Mouse (Mus musculus): ENCODE results near the gene Tmem136. TPM values are rescaled to one million over a fixed set of nuclear protein-coding genes. Genes with fewer than 3 reads are reported as not detected.

Tmem136 gene
- total RNA-seq, 4 experiments from 2014 or later = 6.6 to 15.3 (median 11.1) TPM

DNA sequence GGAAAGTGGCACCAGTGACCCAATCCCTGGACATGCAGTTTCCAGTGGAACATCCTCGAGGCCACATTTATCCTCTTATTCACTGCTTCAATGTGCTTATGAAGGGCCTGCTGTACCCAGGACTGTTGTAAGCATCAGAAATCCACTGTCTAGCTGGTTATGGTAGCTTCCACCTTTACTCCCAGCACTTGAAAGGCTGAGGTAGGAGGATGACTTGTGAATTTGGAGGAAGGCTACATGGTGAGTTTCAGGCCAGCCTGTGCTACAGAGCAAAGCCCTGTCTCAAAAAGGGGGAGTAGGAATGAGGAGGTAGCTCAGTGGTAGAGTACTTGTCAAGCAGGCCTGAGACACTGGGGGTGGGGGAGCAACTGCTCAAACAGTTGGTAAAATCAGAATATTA is 8.3 kb downstream of the Tmem136 start:
- no peak for DNase-seq

GRCm38 (mm10) chr9:43107555-43107954 is 8.8 kb downstream of the Tmem136 start:
- DNase-seq = no peak

GRCm38 (mm10) chr9:43107187-43107517 is 9.2 kb downstream of the Tmem136 start, which contains the start of gene Arhgef12:
Gene Arhgef12, minus strand, starts transcription at chr9:43107239.
- no peak for DNase-seq

DNA sequence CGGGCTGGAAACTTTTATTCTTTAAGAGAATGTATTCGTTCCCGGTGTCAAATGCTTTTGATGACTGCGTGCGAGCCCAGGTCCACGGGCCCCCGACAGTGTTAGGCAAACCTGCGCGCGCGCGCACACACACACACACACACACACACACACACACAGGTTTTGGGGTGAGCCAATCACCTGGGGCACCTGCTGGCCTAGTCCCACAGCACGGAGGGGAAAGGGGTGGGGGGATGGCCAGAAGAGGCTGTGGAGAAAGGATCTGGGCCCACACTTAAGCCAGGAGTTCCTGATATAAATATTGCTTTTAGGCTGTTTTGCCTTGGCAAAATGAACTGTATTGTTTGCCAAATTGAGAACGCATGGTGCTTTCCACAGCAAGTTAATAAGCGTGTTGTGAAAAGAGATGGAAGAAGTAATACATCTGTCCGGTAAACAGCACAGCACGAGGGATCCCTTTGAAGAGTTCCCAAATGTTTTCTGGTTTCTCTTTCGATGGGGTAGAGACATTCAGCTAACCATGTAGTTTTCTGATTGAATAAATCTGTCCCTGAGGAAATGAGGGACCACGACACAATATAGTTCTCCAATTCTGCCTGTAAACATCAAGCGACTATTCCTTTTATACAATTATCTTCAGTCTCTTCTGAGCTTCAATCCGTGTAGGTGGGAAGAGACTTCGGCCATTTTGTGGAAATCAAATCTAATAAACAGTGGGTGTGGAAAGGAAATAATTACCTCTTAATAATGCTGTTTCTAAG is 9.8 kb downstream of the Tmem136 start:
- DNase-seq = no peak

- DNase-seq = peak; percentile 90
Observed at GRCm38 (mm10) chr9:43105664-43106361, 10.6 kb downstream of the Tmem136 start.

DNA sequence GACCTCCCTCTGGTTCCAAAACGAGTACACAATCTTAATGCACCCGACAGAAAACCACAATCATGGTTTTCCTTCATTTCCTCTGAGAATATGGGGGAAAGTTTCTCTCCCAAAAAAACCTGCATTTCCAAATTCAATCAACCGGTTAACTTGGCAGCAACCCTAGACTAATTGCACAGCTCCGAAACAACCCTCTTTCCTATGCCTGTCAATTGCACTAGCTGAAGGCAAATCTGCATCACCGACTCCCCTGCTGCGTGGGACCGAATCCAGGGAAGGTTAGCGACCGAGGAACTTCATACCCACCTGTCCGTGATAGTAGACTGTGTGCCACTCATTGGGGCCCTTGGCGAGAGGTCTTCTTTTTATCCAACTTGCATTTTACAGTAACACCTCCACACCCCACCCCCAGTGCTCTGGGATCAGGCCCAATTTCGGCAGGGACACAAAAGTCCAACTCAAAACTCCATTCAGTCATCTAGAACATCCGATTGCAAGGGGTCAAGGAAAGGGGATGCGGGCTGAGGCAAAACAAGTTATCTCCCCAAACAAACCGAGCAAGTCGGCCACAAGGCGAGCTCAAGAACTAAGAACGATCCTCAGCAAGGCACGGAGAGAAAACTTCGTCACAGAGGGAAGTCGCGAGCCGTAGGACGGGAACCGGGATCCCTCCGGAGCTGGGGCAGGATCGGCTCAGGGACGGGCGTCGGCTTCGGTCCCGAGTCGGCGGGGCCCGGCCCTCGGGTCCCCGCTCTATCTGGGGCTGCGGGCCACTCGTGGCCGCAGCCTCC is 11.3 kb downstream of the Tmem136 start:
- DNase-seq = peak; percentile 58

DNA sequence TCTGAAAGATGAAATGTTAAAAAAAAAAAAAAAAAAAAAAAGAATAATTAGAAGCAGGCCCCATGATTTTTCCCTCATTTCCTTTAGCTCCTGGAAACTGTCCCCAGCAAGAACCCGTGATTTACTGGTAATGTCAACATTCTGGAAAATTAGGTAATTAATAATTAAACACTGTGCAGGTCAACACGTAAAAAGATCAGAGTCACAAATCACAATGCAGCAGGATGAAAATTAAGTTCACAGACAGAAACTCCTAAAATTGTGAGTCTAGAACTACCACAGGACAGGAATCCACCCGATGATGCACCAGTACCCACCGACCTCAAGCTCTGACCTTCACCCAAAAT is 11.9 kb downstream of the Tmem136 start:
- DNase-seq = no peak

- no peak for DNase-seq
Observed at GRCm38 (mm10) chr9:43103675-43104299, 12.6 kb downstream of the Tmem136 start.

GRCm38 (mm10) chr9:43102931-43103330 is 13.4 kb downstream of the Tmem136 start:
- no peak for DNase-seq

- no peak for DNase-seq
Observed at GRCm38 (mm10) chr9:43101936-43102595, 14.3 kb downstream of the Tmem136 start.

GRCm38 (mm10) chr9:43098922-43099321 is 17.4 kb downstream of the Tmem136 start:
- DNase-seq = no peak

DNA sequence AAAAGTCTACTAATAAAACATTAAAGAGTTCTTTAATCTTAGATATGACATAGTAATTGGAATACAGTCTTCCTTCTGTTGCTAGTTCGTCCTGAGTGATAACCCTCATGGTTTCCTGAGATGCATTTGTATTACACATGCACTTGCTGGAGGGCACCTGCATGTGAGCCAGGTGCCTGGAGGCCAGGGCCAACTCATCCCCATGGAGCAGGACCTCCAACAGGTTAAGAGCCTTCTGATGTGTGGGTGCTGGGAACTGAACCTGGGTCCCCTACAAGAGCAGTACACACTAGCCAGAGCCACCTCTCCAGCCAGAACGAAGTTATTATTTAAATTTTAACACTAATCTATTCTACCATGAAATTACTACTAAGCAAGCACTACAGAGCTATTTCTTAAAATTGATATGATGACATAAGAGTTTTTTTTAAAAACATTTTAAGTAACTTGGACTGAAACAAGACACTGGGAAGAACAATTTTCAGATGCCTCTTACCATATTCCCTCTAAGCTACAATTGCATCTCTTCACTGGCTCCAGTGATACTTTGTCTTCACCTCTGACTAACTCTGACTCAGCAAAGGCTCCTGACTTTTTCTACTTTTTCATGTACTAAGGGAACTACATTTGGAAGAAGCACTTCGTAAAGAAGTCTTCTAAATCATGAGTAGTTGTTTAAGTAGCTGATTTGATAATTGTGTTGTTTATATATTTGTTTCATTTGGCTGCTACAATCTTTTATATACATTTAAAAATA is 18.4 kb downstream of the Tmem136 start:
- DNase-seq = no peak

DNA sequence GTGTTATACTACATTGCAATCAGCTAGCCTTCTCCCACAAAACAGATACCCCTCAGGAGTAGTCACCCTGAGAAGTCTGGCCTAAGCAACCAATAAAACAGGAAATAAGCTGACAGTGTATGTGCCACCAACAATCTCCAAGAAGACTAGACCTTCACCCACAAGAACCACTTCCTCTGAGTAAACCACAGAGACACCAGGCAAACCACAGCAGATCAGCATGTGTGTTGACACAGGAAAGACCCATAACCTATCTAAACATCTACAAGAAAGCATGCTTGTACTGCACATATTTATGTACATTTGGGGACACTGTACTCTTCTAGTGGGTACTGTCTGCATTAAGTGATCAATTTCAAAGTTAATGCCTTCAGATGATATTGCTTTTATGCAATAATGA is 20.0 kb downstream of the Tmem136 start:
- DNase-seq = no peak

DNA sequence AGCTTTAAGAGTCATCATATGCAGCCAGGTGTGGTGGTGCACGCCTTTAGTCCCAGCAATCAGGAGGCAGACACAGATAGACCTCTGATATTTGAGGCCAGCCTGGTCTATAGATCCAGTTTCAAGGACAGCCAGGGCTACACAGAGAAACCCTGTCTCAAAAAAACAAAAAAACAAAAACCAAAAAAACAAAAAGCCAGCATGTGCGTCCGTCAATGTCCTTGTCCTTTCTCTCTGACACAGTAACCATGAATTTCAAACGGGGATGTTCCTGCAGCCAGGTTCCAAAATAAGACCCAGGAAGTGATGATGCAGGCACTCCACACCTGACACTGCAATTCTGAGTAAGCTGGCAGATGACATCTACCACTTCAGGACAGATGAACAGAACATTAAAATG is 21.5 kb downstream of the Tmem136 start:
- no peak for DNase-seq

DNA sequence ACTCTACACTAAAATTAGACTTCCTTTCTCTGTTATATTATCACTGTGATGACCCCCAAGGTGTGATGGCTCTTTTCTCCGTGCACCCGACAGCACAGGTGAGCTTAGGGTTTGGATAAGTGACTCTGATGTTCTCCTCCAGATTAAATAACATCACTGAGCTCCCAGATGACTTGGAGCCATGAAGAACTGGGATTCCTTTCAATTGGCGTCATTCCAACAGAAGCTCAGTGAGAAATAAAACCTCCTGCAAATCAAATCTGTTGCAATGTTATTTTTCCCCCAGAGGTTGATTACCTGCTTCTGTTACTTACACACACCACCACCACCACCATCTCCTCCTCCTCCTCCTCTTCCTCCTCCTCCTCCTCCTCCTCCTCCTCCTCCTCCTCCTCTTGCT is 22.6 kb downstream of the Tmem136 start:
- DNase-seq = no peak

DNA sequence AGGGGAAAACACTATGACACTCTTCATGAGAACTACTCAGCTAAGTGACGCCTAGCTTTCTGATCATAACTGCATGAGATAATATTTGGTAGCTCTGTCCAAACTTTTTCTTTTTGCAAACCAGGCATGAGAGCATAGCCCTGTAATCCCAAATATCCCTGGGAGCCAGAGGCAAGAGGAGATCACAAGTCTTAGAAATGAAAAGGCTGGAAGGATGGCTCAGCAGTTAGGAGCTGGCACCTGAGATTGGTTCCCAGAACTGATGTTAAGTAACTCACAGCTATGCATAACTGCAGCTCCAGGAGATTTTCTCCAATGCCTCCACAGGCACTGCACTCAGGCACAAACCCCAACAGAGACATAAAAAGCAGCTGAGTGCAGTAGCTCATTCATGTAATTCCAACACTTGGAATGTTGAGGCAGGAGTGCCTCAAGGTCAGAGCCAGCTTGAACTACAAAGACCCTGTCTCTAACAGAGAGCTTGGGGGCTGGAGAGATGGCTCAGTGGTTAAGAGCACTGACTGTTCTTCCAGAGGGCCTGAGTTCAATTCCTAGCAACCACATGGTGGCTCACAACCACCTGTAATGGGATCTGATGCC is 30.6 kb downstream of the Tmem136 start:
- DNase-seq = no peak

- no peak for DNase-seq
Observed at GRCm38 (mm10) chr9:43084496-43085362, 31.6 kb downstream of the Tmem136 start.

- DNase-seq = no peak
Observed at GRCm38 (mm10) chr9:43083441-43084055, 32.8 kb downstream of the Tmem136 start.

DNA sequence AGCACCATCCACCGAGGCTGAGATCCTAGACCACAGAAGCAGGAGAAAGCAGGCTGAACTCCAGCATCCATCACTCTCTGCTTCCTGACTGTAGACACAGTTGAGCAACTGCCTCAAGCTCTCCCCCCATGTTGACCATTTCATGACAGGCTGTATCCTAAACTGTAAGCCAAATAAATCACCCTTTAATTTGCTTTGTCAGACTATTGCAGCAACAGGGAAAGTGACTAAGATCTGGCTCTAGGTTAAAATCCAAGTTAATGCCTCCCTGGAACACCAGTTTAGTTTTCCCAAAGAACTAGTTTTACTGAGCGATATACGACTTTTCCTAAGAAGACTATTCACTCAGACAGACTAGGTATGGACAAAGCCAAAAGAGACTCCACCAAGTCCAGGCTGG is 37.7 kb downstream of the Tmem136 start:
- DNase-seq = no peak

GRCm38 (mm10) chr9:43076163-43076562 is 40.2 kb downstream of the Tmem136 start:
- DNase-seq = no peak

All from adrenal gland, adult 8-10 months (tissue).